Mouse (Mus musculus) neural tube, embryonic 14.5 days (tissue): ENCODE results near the gene a. TPM values are rescaled to one million over a fixed set of nuclear protein-coding genes. Genes with fewer than 3 reads are reported as not detected.

Source experiments
- ATAC-seq: fragments of 200-750 bp; cut with Nextera tagmentation; 2 replicates; pipeline ENCODE4 v1.8.0; 2017; ENCODE audit warnings: low read depth, mild to moderate bottlenecking, moderate TSS enrichment, moderate library complexity
- H3K27ac ChIP-seq: fragments of 300-500 bp; sonication (generic); 2 replicates; pipeline ENCODE4 v1.5.1; 2014; ENCODE audit warnings: low read depth, mild to moderate bottlenecking, control low read depth, low read length, moderate library complexity, mixed read lengths
- H3K27me3 ChIP-seq: fragments of 300-500 bp; sonication (generic); 2 replicates; pipeline ENCODE4 v1.6.1; 2014; ENCODE audit warnings: low read length; ENCODE audit not compliant: control insufficient read depth, insufficient read depth
- H3K36me3 ChIP-seq: fragments of 300-500 bp; sonication (generic); 2 replicates; pipeline ENCODE4 v1.6.1; 2014; ENCODE audit warnings: low read length, mixed read lengths; ENCODE audit not compliant: control insufficient read depth, insufficient read depth
- H3K4me1 ChIP-seq: fragments of 300-500 bp; sonication (generic); 2 replicates; pipeline ENCODE4 v1.6.1; 2014; ENCODE audit warnings: low read length; ENCODE audit not compliant: control insufficient read depth, insufficient read depth
- H3K4me2 ChIP-seq: fragments of 300-500 bp; sonication (generic); 2 replicates; pipeline ENCODE4 v1.6.1; 2014; ENCODE audit warnings: mild to moderate bottlenecking, low read depth, low read length, control low read depth
- H3K4me3 ChIP-seq: fragments of 300-500 bp; sonication (generic); 2 replicates; pipeline ENCODE4 v1.5.1; 2014; ENCODE audit warnings: low read depth, low read length, control low read depth, mixed read lengths
- H3K9ac ChIP-seq: fragments of 300-500 bp; sonication (generic); replicated peaks from 2 replicates; pipeline ENCODE4 v1.6.1; 2014; ENCODE audit warnings: low read depth, mild to moderate bottlenecking, control low read depth, low read length, mixed read lengths
- H3K9me3 ChIP-seq: fragments of 300-500 bp; sonication (generic); 2 replicates; pipeline ENCODE4 v1.6.1; 2016; ENCODE audit warnings: low read length; ENCODE audit not compliant: control insufficient read depth
- WGBS: fragments of 180-500 bp; shearing (Covaris S2); extraction: QIAGEN DNeasy Blood & Tissue Kit; methylation state at CpG from one replicate; pipeline ENCODE4 v1.1.7; 2014; 5-methylcytosine and 5-hydroxymethylcytosine counted together
- polyA plus RNA-seq: library from polyadenylated mRNA; unstranded; fragments of >200 nt; fragmentation: Nextera tagmentation; extraction: Ambion mirVana; gene quantifications from 2 replicates; pipeline ENCODE4 v1.2.1, GENCODE M21; 2014

Gene a
- polyA plus RNA-seq, 1 experiment from 2014 or later: not detected

- H3K27me3 ChIP-seq: no peaks in the 10 kb centered on the region
- H3K27ac ChIP-seq: no peak overlapping the region
- no peaks in the 10 kb centered on the region for H3K36me3 ChIP-seq
- H3K9ac ChIP-seq: no peak overlapping the region
- H3K4me2 ChIP-seq: no peak overlapping the region
- ATAC-seq: no peak
- no peak overlapping the region for H3K4me3 ChIP-seq
- WGBS: 81% methylated on average over 10 of the region's 10 CpGs
- H3K9me3 ChIP-seq: no peaks in the 10 kb centered on the region
- no peaks in the 10 kb centered on the region for H3K4me1 ChIP-seq
Measured at GRCm38 (mm10) chr2:154941952-154942351, 150.8 kb downstream of the a start.

DNA sequence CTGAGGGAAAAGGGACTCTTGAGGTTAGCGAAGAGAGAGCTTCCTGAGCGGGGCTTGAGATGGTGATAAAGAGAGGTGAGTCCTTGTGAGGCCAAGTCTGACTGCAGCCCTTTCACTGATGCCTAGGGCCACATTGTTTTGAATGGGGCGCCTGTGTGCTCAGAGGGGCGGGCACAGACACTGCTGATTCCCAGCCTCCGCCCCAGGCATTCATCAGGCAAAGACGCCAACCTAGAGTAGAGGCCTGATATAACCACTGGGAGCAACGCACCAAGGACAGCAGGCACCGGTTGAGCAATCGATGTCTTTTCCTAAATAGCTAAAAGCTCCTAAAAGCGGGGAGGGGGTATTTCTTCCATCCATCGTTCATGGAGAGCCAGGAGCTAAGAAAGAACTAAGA is 151.3 kb downstream of the a start:
- no peak overlapping the region for H3K4me3 ChIP-seq
- H3K9ac ChIP-seq: no peak overlapping the region
- no peaks in the 10 kb centered on the region for H3K4me1 ChIP-seq
- WGBS: 36% methylated on average over 11 of the region's 11 CpGs
- H3K27me3 ChIP-seq: no peaks in the 10 kb centered on the region
- no peaks in the 10 kb centered on the region for H3K36me3 ChIP-seq
- no peak overlapping the region for H3K4me2 ChIP-seq
- H3K9me3 ChIP-seq: no peaks in the 10 kb centered on the region
- no peak overlapping the region for H3K27ac ChIP-seq
- no peak for ATAC-seq

DNA sequence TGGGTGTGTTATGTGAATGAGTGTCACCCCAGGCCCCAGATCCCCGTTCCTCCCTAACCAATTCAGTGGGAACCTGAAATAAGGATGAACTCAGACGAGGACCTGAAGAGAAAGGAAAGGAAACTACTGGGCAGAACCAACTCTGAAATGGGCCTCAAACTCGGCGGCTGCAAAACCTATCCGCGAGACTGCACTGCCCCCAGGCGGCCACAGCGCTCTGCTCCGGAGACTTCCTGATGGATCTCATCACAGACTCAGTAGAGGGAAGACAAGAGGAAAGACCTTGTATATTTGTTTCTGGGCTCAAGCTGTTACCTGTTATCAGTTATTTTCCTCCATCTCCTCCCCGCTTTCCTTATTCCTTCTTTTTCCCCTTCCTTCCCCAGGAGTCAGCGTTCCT is 151.9 kb downstream of the a start:
- no peak overlapping the region for H3K4me2 ChIP-seq
- no peaks in the 10 kb centered on the region for H3K27me3 ChIP-seq
- H3K36me3 ChIP-seq: no peaks in the 10 kb centered on the region
- H3K9me3 ChIP-seq: no peaks in the 10 kb centered on the region
- no peaks in the 10 kb centered on the region for H3K4me1 ChIP-seq
- no peak overlapping the region for H3K4me3 ChIP-seq
- WGBS: 8% methylated on average over 11 of the region's 11 CpGs
- no peak overlapping the region for H3K27ac ChIP-seq
- ATAC-seq: no peak; the same call in 1 of the 2 replicates
- no peak overlapping the region for H3K9ac ChIP-seq

DNA sequence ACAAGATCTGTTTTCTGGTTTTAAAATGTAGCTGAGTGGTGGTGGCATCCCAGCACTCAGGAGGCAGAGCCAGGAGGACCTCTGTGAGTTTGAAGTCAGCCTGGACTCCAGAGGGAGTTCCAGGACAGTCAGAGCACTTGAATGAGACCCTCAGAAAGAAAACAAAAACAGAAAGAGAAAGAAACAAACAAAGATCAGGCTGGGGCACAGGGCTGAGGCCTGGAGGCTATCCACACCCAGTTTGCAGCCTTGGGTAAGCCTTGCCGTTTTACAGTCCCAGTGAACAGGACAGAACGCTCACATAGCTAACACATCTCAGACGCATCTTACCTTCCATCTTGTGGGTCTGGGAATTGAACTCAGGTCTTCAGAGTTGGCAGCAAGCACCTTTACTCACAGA is 155.7 kb downstream of the a start:
- WGBS: 87% methylated on average over 3 of the region's 3 CpGs
- no peak overlapping the region for H3K9ac ChIP-seq

GRCm38 (mm10) chr2:154949352-154949751 is 158.2 kb downstream of the a start:
- Histone ChIP-seq H3K4me1 (no peaks in the 10 kb centered on the region), H3K4me2 (no peak overlapping the region), H3K9ac (no peak overlapping the region), H3K4me3 (no peak overlapping the region), H3K27ac (no peak overlapping the region), H3K36me3 (no peaks in the 10 kb centered on the region), H3K27me3 (no peaks in the 10 kb centered on the region), H3K9me3 (no peaks in the 10 kb centered on the region)
- 53% methylated on average over 7 of the region's 7 CpGs for WGBS
- ATAC-seq: no peak

More for the DNA sequence above, 155.7 kb downstream of the a start:
- no peak for ATAC-seq
- Histone ChIP-seq H3K4me3 (no peak overlapping the region), H3K36me3 (no peaks in the 10 kb centered on the region), H3K4me1 (no peaks in the 10 kb centered on the region), H3K27me3 (no peaks in the 10 kb centered on the region), H3K9me3 (no peaks in the 10 kb centered on the region), H3K27ac (no peak overlapping the region), H3K4me2 (no peak overlapping the region)

DNA sequence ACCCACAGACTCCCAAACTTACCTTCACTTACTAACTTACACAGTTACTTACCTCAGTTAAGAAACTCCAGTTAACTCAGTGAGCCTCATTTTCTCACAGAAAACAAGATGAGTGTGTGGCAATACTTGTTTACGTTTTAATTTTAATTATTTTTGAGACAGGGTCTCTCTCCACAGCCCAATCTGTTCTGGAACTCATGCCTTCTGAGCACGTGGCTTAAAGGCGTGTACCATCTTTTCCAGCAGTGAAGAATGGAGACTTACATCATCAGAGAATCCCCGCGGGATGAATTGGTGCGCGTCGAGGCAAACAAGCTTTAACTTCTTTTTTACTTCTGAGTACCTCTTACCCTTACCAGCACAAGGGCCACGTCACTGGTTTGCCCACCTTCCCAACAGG is 158.7 kb downstream of the a start:
- Histone ChIP-seq H3K4me3 (no peak overlapping the region), H3K4me2 (no peak overlapping the region), H3K27me3 (no peaks in the 10 kb centered on the region), H3K36me3 (no peaks in the 10 kb centered on the region), H3K9me3 (no peaks in the 10 kb centered on the region), H3K4me1 (no peaks in the 10 kb centered on the region), H3K9ac (no peak overlapping the region), H3K27ac (no peak overlapping the region)
- 72% methylated on average over 9 of the region's 9 CpGs for WGBS
- ATAC-seq: no peak

DNA sequence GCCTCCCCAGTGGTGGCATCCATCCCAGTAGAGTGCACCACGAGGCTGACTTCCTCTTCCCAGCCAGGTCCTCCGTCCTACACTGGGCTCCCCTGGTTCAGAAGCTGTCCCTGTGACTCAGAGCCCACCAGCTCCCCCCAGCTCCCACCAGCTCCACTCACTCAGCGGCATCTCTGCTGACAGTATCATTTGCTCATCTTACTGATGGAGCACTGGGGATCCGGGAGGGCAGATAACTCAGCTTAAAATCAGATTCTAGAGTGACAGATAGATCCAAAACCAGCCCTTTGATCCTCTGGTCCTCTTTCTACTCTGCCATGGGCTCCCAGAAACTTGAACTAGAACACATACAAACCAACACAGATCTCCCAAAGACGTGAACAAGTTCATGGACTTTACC is 159.4 kb downstream of the a start:
- ATAC-seq: no peak
- Histone ChIP-seq H3K4me1 (no peaks in the 10 kb centered on the region), H3K9me3 (no peaks in the 10 kb centered on the region), H3K36me3 (no peaks in the 10 kb centered on the region), H3K27me3 (no peaks in the 10 kb centered on the region), H3K4me2 (no peak overlapping the region), H3K4me3 (no peak overlapping the region), H3K9ac (no peak overlapping the region), H3K27ac (no peak overlapping the region)
- 69% methylated on average over 5 of the region's 5 CpGs for WGBS

GRCm38 (mm10) chr2:154959486-154959885 is 168.3 kb downstream of the a start:
- H3K9me3 ChIP-seq: no peaks in the 10 kb centered on the region
- ATAC-seq: no peak
- no peaks in the 10 kb centered on the region for H3K27me3 ChIP-seq
- H3K4me1 ChIP-seq: no peaks in the 10 kb centered on the region
- H3K36me3 ChIP-seq: no peaks in the 10 kb centered on the region
- WGBS: 93% methylated on average over 5 of the region's 5 CpGs
- no peak overlapping the region for H3K4me2 ChIP-seq
- no peak overlapping the region for H3K27ac ChIP-seq
- no peak overlapping the region for H3K4me3 ChIP-seq
- no peak overlapping the region for H3K9ac ChIP-seq

GRCm38 (mm10) chr2:154959909-154960308 is 168.7 kb downstream of the a start:
- ATAC-seq: no peak
- Histone ChIP-seq H3K27ac (no peak overlapping the region), H3K9ac (no peak overlapping the region), H3K4me2 (no peak overlapping the region), H3K9me3 (no peaks in the 10 kb centered on the region), H3K36me3 (no peaks in the 10 kb centered on the region), H3K27me3 (no peaks in the 10 kb centered on the region), H3K4me3 (no peak overlapping the region), H3K4me1 (no peaks in the 10 kb centered on the region)
- WGBS: 90% methylated on average over 3 of the region's 3 CpGs

GRCm38 (mm10) chr2:154963176-154963575 is 172.0 kb downstream of the a start:
- no peak overlapping the region for H3K4me2 ChIP-seq
- WGBS: 29% methylated on average over 5 of the region's 5 CpGs
- no peaks in the 10 kb centered on the region for H3K9me3 ChIP-seq
- H3K9ac ChIP-seq: no peak overlapping the region
- no peaks in the 10 kb centered on the region for H3K36me3 ChIP-seq
- no peak overlapping the region for H3K4me3 ChIP-seq
- no peak overlapping the region for H3K27ac ChIP-seq
- no peak for ATAC-seq
- H3K27me3 ChIP-seq: no peaks in the 10 kb centered on the region
- H3K4me1 ChIP-seq: no peaks in the 10 kb centered on the region
